Mouse (Mus musculus) frontal cortex, adult (tissue): ENCODE data around the gene Igfbp6.

Experiments
- ATAC-seq: cut with Nextera tagmentation; 2 replicates; pipeline ENCODE4 v1.9.2; 2017; ENCODE audit warnings: mild to moderate bottlenecking, moderate library complexity, mixed read lengths; ENCODE audit not compliant: low TSS enrichment

Gene Igfbp6

GRCm38 (mm10) chr15:102108651-102109525, 35.3 kb upstream of the Igfbp6 start:
- peak; percentile 50 for ATAC-seq

GRCm38 (mm10) chr15:102110271-102110670, 33.9 kb upstream of the Igfbp6 start:
- no peak for ATAC-seq

- no peak for ATAC-seq
These were observed 33.3 kb upstream of the Igfbp6 start for GRCm38 (mm10) chr15:102110701-102111494.

- no peak for ATAC-seq
These were observed 32.7 kb upstream of the Igfbp6 start for GRCm38 (mm10) chr15:102111495-102111829.

- ATAC-seq = no peak
These were observed 32.0 kb upstream of the Igfbp6 start for GRCm38 (mm10) chr15:102112181-102112580.

- no peak for ATAC-seq
These were observed 31.3 kb upstream of the Igfbp6 start for GRCm38 (mm10) chr15:102112827-102113226.

- ATAC-seq = no peak
These were observed 30.5 kb upstream of the Igfbp6 start for GRCm38 (mm10) chr15:102113674-102114073.

GRCm38 (mm10) chr15:102114651-102115260, 29.4 kb upstream of the Igfbp6 start:
- no peak for ATAC-seq

- ATAC-seq = no peak
These were observed 28.4 kb upstream of the Igfbp6 start for GRCm38 (mm10) chr15:102115731-102116231.

- ATAC-seq = no peak
These were observed 27.3 kb upstream of the Igfbp6 start for GRCm38 (mm10) chr15:102116753-102117415.

GRCm38 (mm10) chr15:102117461-102118443, 26.4 kb upstream of the Igfbp6 start:
- ATAC-seq = no peak

- ATAC-seq = no peak
These were observed 25.6 kb upstream of the Igfbp6 start for GRCm38 (mm10) chr15:102118591-102118990.

GRCm38 (mm10) chr15:102119121-102119830, 24.9 kb upstream of the Igfbp6 start:
- ATAC-seq = no peak

GRCm38 (mm10) chr15:102119831-102120170, 24.4 kb upstream of the Igfbp6 start:
- ATAC-seq = no peak

GRCm38 (mm10) chr15:102120530-102120929, 23.6 kb upstream of the Igfbp6 start:
- ATAC-seq = no peak

GRCm38 (mm10) chr15:102126303-102126702, 17.9 kb upstream of the Igfbp6 start:
- ATAC-seq = no peak

- no peak for ATAC-seq
These were observed 10.8 kb upstream of the Igfbp6 start for GRCm38 (mm10) chr15:102133314-102133713.

- no peak for ATAC-seq
These were observed 9.5 kb upstream of the Igfbp6 start for GRCm38 (mm10) chr15:102134709-102135108.

GRCm38 (mm10) chr15:102135522-102136128, 8.5 kb upstream of the Igfbp6 start:
- peak; percentile 39 for ATAC-seq
